Mouse (Mus musculus) thymus, postnatal 4 days (tissue): Measurements from ENCODE around the gene Klc3.

Experiments used
- DNase-seq: peaks from one replicate; pipeline ENCODE4 v3.0.0; 2021

Klc3 gene

DNA sequence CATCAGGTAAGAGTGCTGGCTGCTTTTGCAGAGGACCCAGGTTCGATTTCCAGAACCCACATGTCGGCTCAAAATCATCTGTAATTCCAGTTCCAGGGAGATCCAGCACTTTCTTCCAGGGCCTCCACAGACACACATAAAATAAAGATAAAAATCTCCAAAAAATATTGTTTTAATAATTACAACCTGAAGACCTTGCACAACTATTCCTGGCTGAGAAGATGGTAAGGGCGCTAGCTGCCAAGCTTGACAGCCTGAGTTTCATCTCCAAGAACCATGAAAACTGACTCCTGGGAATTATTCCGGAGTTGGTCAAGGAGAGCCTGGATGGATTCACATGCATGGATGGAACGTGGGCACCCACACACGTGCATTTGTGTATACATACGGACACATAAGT lies 572 bp upstream of the Klc3 start, which contains the start of gene Ckm:
Gene Ckm, plus strand, starts transcription at position 301 of the 400 bp plus-strand sequence.
- no peak for DNase-seq

DNA sequence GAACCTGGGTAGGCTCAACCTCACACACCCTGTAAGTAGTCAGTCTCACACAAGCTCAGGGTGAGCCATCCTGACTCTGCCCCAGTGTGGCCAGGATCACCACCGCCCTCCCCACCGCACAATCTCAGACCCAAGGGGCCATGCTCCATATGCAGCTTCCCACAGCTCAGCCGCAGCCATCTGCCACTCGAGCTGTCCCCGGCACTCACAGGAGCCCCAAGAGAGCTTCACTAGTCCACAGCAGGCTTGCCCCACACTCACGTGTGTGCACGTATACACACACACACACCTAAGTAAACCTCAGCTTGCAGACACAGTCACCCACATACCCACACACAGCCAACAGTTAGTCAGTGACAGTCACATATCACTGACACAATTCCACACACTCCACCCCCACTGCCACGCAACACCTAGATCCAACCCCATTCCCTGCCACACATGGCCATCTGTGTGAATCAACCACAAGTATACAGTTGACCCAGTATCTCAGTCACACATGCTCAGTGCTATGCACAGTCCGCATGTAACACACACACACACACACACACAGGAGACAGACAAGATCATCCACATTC lies 1.3 kb downstream of the Klc3 start:
- no peak for DNase-seq

DNA sequence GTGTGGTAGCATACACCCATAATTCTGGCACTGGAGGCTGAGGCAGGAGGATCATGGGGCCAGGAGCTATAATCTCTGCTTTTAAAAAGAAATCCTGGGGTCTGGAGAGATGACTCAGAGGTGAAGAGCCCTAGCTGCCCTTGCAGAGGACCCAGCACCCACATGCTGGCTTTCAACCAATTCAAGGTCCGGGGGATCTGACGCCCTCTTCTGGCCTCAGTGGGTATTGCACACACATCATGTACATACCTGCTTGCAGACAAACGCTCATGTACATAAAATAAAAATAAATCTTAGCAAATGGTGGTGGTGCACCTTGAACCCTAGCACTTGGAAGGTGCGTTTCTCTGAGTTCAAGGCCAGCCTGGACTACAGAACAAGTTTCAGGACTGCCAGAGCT lies 3.0 kb downstream of the Klc3 start:
- no peak for DNase-seq

DNA sequence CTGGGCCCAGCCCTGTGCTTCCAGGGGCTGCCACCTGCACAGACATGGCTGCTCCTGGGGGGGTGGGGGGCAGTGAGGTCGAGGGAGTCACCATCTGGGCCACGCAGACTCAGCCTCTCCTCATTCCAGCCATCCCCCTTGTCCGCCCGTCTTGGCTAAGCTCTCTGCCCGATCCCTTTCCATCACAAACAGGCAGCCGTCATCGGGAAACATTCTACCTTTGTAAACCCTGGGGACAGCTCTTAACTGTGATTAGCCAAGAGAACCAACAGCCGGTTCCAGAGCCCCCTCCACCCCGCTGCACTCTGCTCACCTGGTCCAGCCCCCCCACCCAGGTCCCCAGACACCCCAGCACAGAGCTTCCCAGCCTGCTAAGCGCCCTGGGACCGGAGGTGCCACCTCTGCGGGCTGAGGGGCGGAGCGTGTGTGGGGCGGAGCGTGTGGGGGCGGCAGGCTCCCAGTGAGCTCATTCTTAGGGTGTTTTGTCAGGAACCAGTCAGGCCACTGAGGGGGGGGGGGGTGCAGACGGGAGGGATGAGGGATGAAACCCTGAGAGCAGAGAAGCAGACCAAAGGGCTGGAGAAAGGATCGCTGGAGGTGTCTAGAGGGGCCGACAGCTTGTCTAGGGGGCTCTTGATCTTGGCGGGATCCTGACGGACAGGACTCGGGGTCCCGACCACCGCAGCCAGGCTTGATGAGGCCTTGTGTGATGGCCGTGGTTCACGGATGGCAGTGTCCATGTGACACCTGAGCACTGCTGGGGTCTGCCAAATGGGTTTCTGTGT lies 4.2 kb downstream of the Klc3 start:
- peak; percentile 84 for DNase-seq

DNA sequence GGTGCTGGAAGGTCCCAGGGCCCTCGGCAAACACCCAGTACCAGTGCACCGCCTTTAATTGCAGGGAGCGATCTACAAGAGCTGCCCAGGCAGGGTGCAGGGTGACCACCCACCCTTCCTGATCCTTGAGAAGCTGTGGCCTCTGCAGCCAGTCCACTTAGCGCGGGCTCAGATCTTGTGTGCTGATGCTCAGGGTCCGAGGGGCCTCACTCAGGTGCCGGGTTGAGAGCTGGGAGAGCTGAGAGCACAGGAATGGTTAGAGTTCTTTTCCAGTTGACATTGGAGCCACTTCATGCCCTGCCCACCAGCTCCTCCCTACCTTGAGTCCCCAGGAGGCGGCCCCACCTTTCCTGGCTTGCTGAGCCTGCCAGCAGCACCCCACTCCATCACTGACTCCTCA lies 9.4 kb downstream of the Klc3 start:
- DNase-seq = no peak

DNA sequence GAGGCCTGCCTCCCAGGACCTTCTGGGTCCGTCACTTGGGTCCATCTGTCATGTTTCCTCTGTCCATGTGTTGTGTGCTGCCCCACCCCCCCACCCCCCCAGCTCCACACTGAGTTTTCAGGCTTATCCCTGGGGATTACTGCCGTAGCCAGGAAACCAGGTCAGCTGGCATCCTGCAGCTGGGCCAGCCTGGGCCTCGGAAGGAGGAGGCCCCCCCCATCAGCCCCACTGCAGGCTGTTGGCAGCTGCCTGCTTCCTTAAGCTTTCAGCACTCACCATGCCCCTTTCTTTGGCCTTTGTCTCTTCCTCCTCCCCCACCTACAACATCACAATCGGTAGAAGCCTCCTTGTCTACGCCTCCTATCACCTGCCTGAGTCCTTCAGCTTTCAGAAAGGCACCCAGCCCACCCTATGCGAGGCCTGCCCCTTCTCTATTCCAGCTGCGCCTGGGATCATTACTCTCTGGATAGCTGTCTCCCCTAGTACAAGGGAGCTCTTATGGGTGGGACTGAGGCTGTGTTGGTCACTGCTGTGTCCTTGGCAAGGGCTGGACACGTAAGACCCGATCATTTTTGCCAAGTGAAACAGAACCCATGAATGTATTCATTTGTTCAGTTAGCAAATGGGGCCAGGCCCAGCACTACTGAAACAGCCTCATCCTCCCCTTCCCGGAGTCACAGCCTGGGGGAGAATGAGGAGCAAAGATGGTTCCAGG lies 15.0 kb downstream of the Klc3 start:
- DNase-seq = no peak

DNA sequence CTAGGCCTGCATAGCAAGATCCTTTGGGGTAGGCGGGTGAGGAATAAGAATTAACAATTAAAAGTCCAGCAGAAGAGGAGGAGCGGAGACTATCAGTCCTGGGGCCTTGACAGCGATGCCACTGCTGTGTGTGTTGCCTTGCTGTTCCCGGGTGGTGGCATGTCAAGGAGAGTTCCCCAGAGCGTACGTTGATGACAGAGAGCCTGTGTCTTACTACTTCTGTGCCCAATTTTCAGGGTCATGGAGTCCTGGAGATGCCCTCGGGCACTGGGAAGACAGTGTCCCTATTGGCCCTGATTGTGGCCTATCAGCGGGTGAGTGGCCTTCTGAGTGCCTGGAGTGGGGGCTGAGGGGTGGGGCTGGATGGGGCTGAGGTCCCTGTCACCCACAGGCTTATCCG lies 20.2 kb downstream of the Klc3 start:
- DNase-seq = no peak

DNA sequence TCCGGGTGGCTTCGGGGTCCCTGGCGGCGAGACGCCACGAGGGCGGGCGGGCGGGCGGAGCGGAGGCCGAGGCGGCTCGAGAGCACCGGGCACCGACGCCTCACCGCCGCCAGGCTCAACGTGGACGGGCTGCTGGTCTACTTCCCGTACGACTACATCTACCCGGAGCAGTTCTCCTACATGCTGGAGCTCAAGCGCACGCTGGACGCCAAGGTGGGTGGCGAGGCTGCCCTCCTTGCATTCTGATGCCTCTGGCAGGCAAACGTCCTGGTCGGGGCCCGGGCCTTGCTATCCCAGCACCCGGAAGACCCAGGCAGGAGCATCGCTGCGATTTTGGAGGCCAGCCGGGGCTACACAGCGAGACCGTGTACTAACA lies 21.8 kb downstream of the Klc3 start:
- peak; percentile 60 for DNase-seq

DNA sequence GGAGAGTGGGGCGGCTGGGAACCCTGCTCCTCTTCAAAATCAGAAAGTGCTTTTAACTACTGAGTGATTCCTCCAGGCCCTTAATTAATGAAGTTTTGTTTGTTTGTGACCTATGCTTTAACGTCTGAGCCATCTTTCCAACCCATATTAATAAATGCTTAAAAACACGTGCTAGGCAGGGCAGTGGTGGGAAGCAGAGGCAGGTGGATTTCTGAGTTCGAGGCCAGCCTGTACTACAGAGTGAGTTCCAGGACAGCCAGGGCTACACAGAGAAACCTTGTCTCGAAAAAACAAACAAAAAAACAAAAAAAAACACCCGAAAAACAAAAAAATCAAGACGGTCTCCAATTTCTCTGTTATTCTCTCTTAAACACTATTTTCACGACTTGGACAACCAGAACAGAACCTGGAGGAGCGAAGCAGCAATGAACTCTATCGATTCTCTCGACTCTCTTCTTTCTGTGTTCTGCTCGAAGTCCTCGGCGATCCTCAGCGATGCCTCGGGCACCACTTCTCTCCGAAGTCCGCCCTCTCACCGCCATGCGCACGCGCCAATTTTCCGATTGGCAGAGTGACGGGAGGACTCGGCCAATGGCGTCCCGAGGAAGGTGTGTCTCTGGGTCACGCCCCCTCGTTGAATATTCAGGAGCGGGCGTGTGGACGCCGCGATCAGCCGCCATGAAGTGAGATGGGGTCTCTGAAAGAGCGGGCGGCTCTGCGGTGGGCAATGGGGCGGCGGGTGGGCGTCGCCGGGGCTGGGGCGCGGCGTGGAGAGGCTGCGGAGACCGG lies 22.3 kb downstream of the Klc3 start, which contains the start of gene Ercc2:
Gene Ercc2, plus strand, starts transcription at position 634 of the 789 bp plus-strand sequence.
- peak; percentile 99 for DNase-seq

DNA sequence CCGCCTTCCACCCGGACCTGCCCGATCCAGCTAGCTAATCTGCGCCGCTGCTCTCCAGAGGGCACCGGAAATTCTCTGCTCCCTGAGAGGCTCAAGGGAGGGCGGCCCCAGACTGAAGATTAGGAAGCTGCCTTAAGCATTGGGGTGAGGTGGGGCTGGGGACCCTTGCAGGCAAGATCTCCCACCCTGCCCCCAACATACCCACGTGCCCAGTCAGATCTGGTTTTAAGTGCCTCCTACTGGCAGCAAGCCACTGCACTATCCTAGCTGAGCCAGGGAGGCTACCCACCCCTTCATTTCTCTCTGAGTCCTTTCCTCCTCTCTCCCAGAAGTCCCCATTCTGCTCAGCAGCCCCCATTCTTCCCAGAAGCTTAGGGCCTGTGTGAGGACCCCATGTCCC lies 25.9 kb downstream of the Klc3 start:
- DNase-seq = no peak

DNA sequence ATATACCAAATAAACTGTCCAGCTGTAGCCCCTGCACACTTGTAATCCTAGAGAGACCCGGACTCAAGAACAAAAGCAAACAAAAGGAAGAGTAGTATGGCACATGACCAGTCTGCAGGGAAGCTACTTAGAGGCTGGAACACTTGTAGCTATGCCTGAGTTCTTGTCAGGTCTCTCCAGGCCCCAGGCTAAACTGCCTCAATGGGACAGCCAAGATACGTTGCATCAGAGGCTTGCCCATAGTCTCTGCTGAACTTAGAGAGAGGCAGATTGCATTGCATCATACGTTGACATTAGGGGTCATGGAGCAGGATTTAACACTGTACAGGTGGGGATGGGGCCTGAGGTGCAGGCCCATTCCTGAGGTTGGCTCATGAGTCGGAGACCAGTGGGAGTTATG lies 27.9 kb downstream of the Klc3 start:
- DNase-seq = no peak

DNA sequence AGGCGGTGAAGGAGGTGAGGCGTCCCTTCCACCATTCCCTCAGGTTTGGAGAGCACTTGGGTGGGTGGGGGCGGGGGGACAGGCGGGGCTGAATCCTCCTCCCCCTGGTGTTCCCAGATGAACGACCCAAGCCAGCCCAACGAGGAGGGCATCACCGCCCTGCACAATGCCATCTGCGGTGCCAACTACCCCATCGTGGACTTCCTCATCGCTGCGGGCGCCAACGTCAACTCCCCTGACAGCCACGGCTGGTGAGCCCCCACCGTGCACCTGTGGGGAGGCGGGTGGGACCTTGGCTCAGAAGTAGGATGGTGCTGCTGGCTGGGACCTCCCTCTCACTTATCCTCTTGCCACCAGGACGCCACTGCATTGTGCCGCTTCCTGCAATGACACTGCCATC lies 28.5 kb downstream of the Klc3 start:
- DNase-seq = peak; percentile 12

DNA sequence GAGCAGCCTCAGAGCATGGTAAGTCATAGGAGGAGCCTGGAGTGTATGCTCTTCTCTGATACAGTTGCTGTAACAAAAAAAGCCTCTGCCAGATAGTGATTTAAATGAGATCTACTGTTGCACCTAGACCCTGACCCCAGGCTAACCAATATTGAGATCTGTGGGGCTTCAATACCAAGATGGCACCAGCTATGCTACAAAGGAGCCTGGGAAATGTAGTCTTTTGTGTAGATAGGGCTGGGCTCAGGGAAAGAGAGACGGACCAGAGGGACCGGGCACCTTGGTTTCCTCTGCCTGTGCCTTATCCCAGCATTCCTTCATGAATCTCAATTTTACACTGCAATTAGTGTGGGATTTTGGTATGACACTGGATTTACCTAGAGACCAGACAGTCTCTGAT lies 30.5 kb downstream of the Klc3 start:
- no peak for DNase-seq

DNA sequence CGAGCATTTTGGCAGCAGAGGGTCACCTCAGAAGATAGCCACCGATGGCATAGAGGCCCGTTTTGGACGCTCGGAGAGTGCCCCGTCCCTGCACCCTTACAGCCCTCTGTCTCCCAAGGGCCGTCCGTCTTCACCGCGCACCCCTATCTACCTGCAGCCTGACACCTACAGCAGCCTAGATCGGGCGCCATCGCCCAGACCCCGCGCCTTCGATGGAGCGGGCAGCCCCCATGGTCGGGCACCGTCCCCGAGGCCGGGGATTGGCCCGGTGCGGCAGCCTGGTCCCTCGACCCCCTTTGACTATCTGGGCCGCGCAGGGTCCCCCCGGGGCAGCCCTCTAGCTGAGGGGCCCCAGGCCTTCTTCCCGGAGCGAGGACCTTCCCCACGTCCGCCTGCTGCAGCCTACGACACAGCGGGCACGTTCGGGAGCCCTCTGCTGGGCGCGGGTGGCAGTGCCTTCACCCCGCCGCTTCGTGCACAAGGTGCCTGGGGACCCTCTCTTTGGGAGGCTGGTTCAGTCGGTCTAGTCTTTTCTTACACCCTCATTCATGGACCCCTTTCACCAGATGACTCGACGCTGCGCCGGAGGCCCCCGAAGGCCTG lies 34.0 kb downstream of the Klc3 start:
- peak; percentile 90 for DNase-seq

DNA sequence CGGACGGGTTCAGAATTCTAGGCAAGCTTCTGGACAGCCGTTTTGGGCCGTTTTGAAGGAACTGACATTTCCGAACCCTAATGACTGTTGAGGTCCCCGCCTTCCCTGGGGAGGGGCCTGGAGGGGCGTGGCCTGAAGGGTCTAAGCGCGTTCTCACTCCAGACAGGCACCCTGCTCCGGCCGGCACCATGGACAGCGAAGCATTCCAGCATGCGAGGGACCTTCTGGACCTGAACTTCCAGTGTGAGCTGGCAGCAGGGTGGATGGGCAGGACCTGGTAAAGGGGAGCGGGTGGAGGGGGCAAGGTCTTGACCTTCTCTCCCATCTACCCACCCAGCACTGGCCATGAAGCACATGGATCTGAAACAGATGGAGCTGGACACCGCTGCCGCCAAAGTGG lies 35.5 kb downstream of the Klc3 start:
- no peak for DNase-seq

DNA sequence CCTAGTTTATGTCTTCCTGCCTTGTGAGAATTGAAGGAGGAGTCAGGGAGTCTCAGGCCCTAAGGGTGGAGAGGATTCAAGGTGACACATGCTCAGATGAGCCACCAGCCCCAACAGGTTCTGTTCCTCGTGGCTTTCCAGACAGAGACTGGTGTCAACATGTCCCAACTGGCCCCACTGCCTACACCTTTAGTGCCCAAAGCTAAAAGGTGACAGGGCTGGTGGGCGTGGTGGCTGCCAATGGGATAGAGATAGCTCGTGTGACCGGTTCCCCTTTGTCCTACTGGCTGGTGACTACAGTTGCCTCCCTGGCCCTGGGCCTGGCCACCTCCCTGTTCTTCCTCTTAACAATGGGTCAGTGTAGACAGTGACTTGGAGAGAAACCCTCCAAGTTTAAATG lies 38.5 kb downstream of the Klc3 start:
- DNase-seq = no peak

DNA sequence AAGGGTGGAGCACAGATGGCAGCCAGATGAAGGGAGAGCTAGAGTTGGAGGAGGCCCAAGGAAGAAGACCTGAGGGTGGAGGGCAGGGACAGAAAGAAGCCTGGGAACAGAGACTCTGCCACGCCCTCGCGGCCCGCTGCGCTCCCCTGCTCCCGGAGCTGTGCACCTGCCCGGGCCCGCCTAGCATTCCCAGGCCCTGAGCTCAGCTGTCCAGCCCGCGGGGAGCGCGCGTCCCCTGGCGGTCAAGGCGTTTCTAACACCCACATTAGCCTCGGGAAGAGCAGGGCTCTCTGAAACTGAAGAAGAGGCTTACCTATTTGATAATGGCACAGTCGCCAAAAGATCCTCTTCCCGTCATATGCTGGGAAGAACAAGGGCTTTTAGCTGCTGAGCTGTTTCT lies 40.0 kb downstream of the Klc3 start:
- peak; percentile 86 for DNase-seq

DNA sequence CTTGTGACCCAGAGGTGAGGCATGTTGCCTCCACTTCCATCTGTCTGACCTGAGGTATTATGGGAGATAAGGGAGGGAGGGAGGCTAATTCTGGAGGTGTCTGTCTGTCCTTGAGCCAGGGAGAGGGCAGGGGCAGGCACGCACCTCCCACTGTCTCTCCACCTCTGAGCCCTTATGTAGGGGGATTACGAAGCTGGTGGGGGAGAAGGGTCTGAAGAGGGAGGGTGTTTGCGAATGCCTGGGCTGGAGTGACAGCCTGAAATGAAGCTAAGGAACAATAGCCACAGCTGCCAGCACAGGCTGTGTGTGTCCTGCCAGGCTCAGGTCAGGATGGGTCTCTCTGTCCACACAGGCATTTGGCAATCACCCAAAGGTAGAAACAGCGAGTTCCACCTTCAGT lies 41.6 kb downstream of the Klc3 start:
- no peak for DNase-seq

DNA sequence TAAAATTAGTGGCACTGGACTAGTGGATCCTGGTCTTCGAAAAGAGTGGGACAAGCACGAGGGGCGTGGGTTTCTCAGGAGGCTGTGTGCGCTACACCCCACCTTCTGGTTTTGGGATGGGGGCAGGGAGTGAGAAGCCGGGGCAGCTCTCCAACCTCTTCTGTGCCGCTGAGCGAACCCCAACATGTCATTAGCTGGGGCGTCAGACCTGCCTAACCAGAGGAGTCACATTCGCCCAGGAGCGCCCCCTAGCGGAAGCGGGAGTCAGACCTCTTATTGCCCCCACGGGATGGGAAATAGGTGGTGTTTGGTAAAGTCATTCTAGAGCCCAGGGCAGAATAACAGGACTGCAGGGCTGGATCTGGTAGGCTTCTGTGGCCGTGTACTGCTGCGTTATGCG lies 42.2 kb downstream of the Klc3 start:
- peak; percentile 94 for DNase-seq

DNA sequence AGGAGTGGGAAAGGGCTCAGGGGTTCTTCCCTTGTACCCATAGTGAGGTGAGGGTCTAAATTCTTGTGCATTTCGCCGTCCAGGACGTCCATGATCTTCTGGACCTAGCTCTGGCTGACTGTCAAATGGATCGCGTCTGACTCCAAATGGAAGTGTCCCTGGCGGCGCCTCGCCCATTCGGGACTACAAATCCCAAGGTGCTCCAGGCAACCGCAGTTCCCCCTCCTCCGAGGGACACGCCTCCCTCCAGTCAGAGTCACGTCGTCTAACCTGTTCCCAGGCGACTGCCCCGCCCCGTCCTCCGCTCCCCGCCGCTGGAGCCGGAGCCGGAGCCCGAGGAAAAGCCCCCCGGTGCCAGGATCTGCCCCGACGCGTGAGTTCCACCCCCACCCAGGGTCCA lies 43.0 kb downstream of the Klc3 start:
- DNase-seq = peak; percentile 73

DNA sequence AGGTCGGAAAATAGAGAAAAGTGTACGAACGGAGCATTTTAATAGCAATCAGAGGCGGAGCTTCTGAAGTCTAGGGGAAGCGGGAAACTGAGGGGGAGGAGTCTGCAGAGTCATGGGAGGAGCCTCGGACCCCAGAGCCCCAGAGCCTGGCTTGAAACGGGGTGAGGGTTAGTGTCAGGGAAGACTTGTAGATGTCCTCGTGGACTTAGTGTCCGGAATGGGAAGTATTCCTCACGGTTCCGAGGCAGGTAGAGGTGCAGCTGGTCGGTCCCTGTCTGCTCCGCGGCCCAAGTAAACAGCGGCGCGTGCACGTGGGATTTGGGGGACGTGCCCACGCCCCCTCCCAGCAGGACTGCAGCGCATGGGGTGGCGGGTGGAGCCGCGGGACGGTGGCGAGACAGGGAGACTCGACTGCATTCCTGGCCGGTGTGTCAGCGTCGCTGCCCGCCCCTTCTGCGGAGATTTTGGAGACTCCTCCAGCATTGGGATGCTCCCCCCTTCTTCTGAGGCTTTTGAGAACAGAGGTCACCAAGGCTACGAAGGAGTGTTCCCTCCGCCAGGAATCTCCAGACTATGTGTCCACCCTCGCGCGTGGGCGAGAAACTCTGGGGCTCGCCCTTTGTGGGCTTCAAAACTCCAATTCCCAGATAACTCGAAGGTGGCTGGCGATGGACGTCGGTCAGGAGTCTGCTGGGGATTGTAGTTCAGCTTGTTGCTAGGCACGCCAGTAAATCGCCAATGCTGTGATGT lies 43.8 kb downstream of the Klc3 start:
- peak; percentile 78 for DNase-seq

DNA sequence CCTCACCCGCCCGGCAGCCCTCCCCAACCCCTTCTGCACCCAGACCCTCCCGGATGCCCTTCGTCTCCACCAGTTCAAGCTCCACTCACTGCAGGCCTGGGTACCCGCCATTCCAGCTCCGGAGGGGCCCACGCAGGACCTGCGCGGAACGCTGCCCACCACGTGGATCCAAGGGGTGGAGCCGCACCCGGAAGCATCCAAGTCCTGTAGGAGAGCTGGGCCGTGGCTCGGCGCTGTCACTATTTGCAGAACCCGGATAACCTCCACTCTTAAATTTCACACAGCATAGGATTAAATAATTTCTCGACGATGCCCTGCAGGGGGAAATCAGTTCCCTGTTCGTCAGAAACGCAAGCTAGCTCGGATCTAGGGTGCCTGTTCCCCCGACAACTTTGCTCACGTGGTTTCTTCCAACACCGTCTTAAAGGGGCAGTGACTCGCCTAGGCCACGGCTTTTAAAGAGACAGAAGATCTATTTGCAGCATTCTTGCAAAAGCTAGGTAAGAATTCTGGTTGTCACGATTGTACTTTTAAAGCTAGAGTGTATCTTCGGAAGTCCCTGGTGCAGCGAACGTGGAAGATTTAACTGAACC lies 44.5 kb downstream of the Klc3 start, which contains the start of the genes Cd3eap and Ppp1r13l:
Gene Cd3eap, minus strand, starts transcription at position 185 of the 593 bp plus-strand sequence.
Gene Ppp1r13l, plus strand, starts transcription at position 451 of the 593 bp plus-strand sequence.
- peak; percentile 88 for DNase-seq
